Mouse (Mus musculus) bone marrow macrophage, adult 2 months (primary cell): ENCODE data around the gene Asap2. TPM values are rescaled to one million over a fixed set of nuclear protein-coding genes. Genes with fewer than 3 reads are reported as not detected.

Experiments used
- H3K27ac ChIP-seq: 2 replicates; pipeline ENCODE4 v1.5.1; 2012; ENCODE audit warnings: low read depth, low read length; ENCODE audit not compliant: insufficient read depth
- H3K4me1 ChIP-seq: 2 replicates; pipeline ENCODE4 v1.6.1; 2012; ENCODE audit warnings: low read length; ENCODE audit not compliant: control insufficient read depth, insufficient read depth
- H3K4me3 ChIP-seq: 2 replicates; pipeline ENCODE4 v1.5.1; 2012; ENCODE audit warnings: mild to moderate bottlenecking, low read length, moderate library complexity; ENCODE audit not compliant: insufficient read depth
- CTCF ChIP-seq: IDR thresholded peaks from 2 replicates; pipeline ENCODE4 v1.5.1; 2012; ENCODE audit warnings: low read depth, mild to moderate bottlenecking, low read length, moderate library complexity
- POLR2A ChIP-seq: IDR thresholded peaks from 2 replicates; pipeline ENCODE4 v1.6.1; 2012; ENCODE audit warnings: mild to moderate bottlenecking, low read depth, low read length, borderline replicate concordance
- polyA plus RNA-seq: library from polyadenylated mRNA; stranded (reverse); fragments of >200 nt; gene quantifications from 2 replicates; pipeline ENCODE4 v1.2.4, GENCODE M21; 2012; ENCODE audit not compliant: missing spikeins, insufficient read depth, insufficient read length

The Asap2 gene
- polyA plus RNA-seq, 1 experiment = 0.79 TPM

DNA sequence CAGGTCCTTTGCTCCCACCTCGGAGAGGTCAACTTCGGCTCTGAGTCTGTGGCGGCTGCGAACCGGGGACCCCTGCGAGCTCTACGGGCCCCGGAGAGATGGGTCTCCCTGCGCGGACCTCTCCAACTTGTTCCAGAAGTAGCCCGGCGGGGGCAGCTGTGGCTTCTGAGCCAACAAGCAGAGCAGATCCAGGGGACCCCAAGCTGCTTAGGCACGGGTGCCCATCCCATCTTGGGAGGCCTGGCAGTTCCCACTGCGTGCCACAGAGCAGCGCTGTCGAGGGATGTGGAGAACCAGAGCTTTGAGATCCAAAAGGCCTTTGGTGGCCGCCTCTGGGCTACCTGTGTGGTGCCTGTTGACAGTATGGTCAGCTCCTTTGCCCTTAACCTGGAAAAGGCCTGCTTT lies 122.2 kb downstream of the Asap2 start:
- Histone ChIP-seq H3K4me1 (no peaks in the 10 kb centered on the region), H3K27ac (no peak overlapping the region), H3K4me3 (no peak overlapping the region)
- TF ChIP-seq POLR2A = no peak
- no peak for TF ChIP-seq CTCF

- no peaks in the 10 kb centered on the region for H3K4me1 ChIP-seq
- H3K27ac ChIP-seq = no peak overlapping the region
- no peak overlapping the region for H3K4me3 ChIP-seq
- no peak for TF ChIP-seq POLR2A
- TF ChIP-seq CTCF = no peak
Observed at GRCm38 (mm10) chr12:21119446-21119845, 129.2 kb downstream of the Asap2 start.

- no peak for TF ChIP-seq POLR2A
- TF ChIP-seq CTCF = no peak
- Histone ChIP-seq H3K4me3 (no peak overlapping the region), H3K27ac (no peak overlapping the region), H3K4me1 (no peaks in the 10 kb centered on the region)
Observed at GRCm38 (mm10) chr12:21122818-21123217, 132.6 kb downstream of the Asap2 start.

GRCm38 (mm10) chr12:21123647-21124046 lies 133.4 kb downstream of the Asap2 start:
- TF ChIP-seq CTCF (no peak), POLR2A (no peak)
- Histone ChIP-seq H3K27ac (no peak overlapping the region), H3K4me1 (no peaks in the 10 kb centered on the region), H3K4me3 (no peak overlapping the region)

- no peak for TF ChIP-seq CTCF
- TF ChIP-seq POLR2A = no peak
- Histone ChIP-seq H3K27ac (no peak overlapping the region), H3K4me3 (no peak overlapping the region), H3K4me1 (no peaks in the 10 kb centered on the region)
Observed at GRCm38 (mm10) chr12:21125675-21126470, 135.6 kb downstream of the Asap2 start.

GRCm38 (mm10) chr12:21126516-21126915 lies 136.3 kb downstream of the Asap2 start:
- no peak overlapping the region for H3K27ac ChIP-seq
- no peak for TF ChIP-seq CTCF
- TF ChIP-seq POLR2A = no peak
- no peak overlapping the region for H3K4me3 ChIP-seq
- H3K4me1 ChIP-seq = no peaks in the 10 kb centered on the region

DNA sequence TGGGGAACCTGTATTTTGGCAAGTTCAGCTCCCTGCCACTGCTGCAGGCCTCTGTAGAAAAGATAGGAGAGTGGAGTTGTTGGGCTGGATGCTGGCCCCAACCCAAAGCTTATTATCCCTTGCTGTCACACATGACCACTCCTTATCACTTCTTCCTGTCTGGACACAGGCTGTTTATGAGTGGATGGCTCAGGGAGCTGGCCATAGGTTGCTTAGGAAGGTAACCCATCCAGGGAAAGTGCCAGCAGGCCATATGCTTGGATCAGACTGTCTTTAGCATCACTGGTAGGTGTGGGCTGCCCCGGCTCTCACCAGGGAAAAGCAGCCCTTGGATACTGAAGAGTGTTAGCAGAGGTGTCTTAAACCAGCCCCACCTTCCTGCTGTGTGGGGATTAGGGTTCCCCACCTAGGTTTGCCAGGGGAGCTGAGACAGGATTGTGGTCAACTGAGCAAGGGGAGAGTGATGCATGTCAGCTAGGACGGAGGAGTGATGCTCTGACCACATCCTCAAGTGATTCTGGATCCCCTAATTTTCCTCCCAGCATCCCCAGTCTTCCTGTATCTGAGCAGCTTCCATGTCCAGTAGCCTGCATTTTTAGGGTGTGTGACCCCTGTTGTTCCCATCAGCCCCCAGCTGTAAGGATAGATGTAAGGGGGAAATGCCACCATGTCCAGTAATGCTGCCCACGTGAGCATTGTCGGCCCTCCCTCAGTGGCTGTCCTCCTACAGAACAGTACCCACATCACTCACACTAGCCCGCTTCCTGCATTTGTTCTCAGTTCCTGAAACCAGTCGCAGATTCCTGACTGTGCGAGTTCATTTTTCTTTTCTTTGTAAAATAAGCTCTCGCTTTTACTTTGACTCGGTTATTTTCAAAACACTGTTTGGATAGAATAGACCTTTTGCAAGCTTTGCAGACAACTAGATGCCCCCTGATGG lies 138.9 kb downstream of the Asap2 start:
- H3K4me1 ChIP-seq = no peaks in the 10 kb centered on the region
- H3K27ac ChIP-seq = no peak overlapping the region
- TF ChIP-seq POLR2A (no peak), CTCF (no peak)
- H3K4me3 ChIP-seq = no peak overlapping the region

- Histone ChIP-seq H3K4me3 (no peak overlapping the region), H3K4me1 (no peaks in the 10 kb centered on the region), H3K27ac (no peak overlapping the region)
- no peak for TF ChIP-seq POLR2A
- TF ChIP-seq CTCF = no peak
Observed at GRCm38 (mm10) chr12:21130274-21130823, 140.1 kb downstream of the Asap2 start.

DNA sequence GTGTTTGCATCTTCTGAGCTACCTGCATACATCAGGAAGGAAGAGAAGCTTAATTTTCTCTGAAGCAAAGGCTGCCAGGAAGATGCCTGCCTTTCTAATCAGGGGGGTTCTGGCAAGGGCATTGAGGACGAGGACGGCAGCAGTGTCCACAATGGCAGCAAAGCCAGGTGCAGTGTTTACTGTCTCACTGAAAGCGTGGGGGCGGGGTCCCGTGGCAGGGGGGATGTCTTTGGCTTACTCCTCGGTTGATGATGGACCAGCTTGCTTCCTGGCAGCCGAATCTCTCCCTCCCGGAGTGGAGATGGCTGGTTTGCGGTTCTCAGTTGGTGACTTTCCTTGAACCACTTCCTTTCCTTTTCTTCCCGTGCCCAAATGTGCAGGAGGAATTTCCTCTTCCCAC lies 142.3 kb downstream of the Asap2 start:
- H3K27ac ChIP-seq = no peak overlapping the region
- TF ChIP-seq POLR2A (no peak), CTCF (no peak)
- no peak overlapping the region for H3K4me3 ChIP-seq
- H3K4me1 ChIP-seq = no peaks in the 10 kb centered on the region
